Mouse (Mus musculus) kidney, adult 2 months (tissue): Measurements from ENCODE around the gene Cep170. TPM values are rescaled to one million over a fixed set of nuclear protein-coding genes. Genes with fewer than 3 reads are reported as not detected.

Experiments used
- DNase-seq: peaks from one replicate; pipeline ENCODE4 v3.0.0; 2021
- H3K27ac ChIP-seq: fragments of 200-500 bp; 2 replicates; pipeline ENCODE4 v1.5.1; 2012; ENCODE audit warnings: low read depth, low read length, control low read depth, inconsistent platforms; ENCODE audit not compliant: insufficient read depth
- H3K27me3 ChIP-seq: fragments of 200-500 bp; replicated peaks from 2 replicates; pipeline ENCODE4 v1.6.1; 2012; ENCODE audit warnings: mild to moderate bottlenecking, moderate library complexity, low read length, inconsistent platforms; ENCODE audit not compliant: control insufficient read depth, insufficient read depth
- H3K36me3 ChIP-seq: fragments of 200-500 bp; 2 replicates; pipeline ENCODE4 v1.6.1; 2012; ENCODE audit warnings: mild to moderate bottlenecking, moderate library complexity, low read length, inconsistent platforms; ENCODE audit not compliant: control insufficient read depth, insufficient read depth
- H3K4me1 ChIP-seq: fragments of 200-500 bp; 2 replicates; pipeline ENCODE4 v1.6.1; 2011; ENCODE audit warnings: low read length; ENCODE audit not compliant: control insufficient read depth, insufficient read depth
- H3K4me3 ChIP-seq: fragments of 200-500 bp; 2 replicates; pipeline ENCODE4 v1.5.1; 2011; ENCODE audit warnings: mild to moderate bottlenecking, low read depth, low read length, control low read depth; ENCODE audit not compliant: insufficient read depth
- CTCF ChIP-seq: fragments of 200-500 bp; conservative IDR thresholded peaks from 2 replicates; pipeline ENCODE4 v1.5.1; 2011; ENCODE audit warnings: low read depth, mild to moderate bottlenecking, control low read depth, low read length, moderate library complexity, mixed read lengths; ENCODE audit not compliant: insufficient read depth, insufficient read length
- POLR2A ChIP-seq: fragments of 200-500 bp; IDR thresholded peaks from one replicate; pipeline ENCODE4 v1.6.1; 2011; ENCODE audit warnings: low read depth, low read length, control low read depth
- WGBS: fragments of 180-500 bp; shearing (Covaris S2); methylation state at CpG from one replicate; pipeline ENCODE4 v1.1.7; 2018; 5-methylcytosine and 5-hydroxymethylcytosine counted together
- polyA plus RNA-seq: library from polyadenylated mRNA; depleted of rRNA; stranded (reverse); fragments of >200 nt; gene quantifications from 2 replicates; pipeline ENCODE4 v1.2.3, GENCODE M21; 2012; rRNA removed

Gene Cep170
- polyA plus RNA-seq, 1 experiment, result 3.2 TPM

GRCm38 (mm10) chr1:176699793-176700192 is 114.1 kb downstream of the Cep170 start:
- Histone ChIP-seq H3K4me3 (no peak overlapping the region), H3K4me1 (no peaks in the 10 kb centered on the region), H3K27ac (no peak overlapping the region), H3K36me3 (no peaks in the 10 kb centered on the region), H3K27me3 (no peaks in the 10 kb centered on the region)
- TF ChIP-seq POLR2A (no peak), CTCF (peak; percentile 67)
- DNase-seq, result peak; percentile 18

- H3K4me1 ChIP-seq, result no peaks in the 10 kb centered on the region
- H3K4me3 ChIP-seq, result no peak overlapping the region
- H3K27me3 ChIP-seq, result no peaks in the 10 kb centered on the region
- no peak for TF ChIP-seq POLR2A
- no peak for TF ChIP-seq CTCF
- no peak for DNase-seq
- no peak overlapping the region for H3K27ac ChIP-seq
- WGBS, result 78% methylated on average over 3 of the region's 3 CpGs
- no peaks in the 10 kb centered on the region for H3K36me3 ChIP-seq
These were observed 115.2 kb downstream of the Cep170 start for GRCm38 (mm10) chr1:176698647-176699046.

GRCm38 (mm10) chr1:176697091-176697490 is 116.8 kb downstream of the Cep170 start:
- Histone ChIP-seq H3K4me3 (no peak overlapping the region), H3K27me3 (no peaks in the 10 kb centered on the region), H3K27ac (no peak overlapping the region), H3K36me3 (no peaks in the 10 kb centered on the region), H3K4me1 (no peaks in the 10 kb centered on the region)
- WGBS, result 16% methylated on average over 7 of the region's 7 CpGs
- peak; percentile 33 for DNase-seq
- TF ChIP-seq POLR2A, result no peak
- no peak for TF ChIP-seq CTCF

DNA sequence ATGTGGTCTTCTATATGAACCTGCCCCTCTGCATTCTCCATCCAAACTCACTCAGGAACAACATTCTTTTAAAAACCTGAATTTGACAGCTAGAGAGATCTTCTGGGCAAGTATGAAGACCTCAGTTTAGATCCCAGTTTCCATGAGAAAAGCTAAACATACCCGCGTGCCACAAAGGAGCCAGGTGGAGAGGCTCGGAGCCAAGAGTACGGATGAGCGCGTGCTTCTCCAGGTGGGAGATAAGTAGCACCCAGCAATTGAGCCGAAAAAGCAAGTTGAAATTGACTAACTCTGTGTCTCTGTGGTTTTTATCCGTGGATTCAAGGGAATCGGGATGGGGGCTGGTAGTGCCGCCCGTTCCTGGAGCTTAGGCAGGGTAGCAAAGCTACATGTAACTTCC is 122.8 kb downstream of the Cep170 start:
- no peak for DNase-seq
- TF ChIP-seq POLR2A (no peak), CTCF (no peak)
- Histone ChIP-seq H3K4me3 (no peak overlapping the region), H3K4me1 (no peaks in the 10 kb centered on the region), H3K27ac (no peak overlapping the region), H3K36me3 (no peaks in the 10 kb centered on the region), H3K27me3 (no peaks in the 10 kb centered on the region)
- 94% methylated on average over 11 of the region's 11 CpGs for WGBS

- Histone ChIP-seq H3K27me3 (no peaks in the 10 kb centered on the region), H3K27ac (no peak overlapping the region), H3K4me3 (no peak overlapping the region), H3K36me3 (no peaks in the 10 kb centered on the region), H3K4me1 (no peaks in the 10 kb centered on the region)
- WGBS, result 81% methylated on average over 6 of the region's 6 CpGs
- no peak for TF ChIP-seq CTCF
- no peak for TF ChIP-seq POLR2A
- DNase-seq, result no peak
These were observed 125.5 kb downstream of the Cep170 start for GRCm38 (mm10) chr1:176688251-176688880.

Other genes with a start within 250 kb of the Cep170 start
- 12.8 and 13.3 TPM in 2 replicates for gene Sdccag8, start 593 bp upstream of the Cep170 start, polyA plus RNA-seq